Mouse (Mus musculus): ENCODE results near the gene Txndc2. TPM values are rescaled to one million over a fixed set of nuclear protein-coding genes. Genes with fewer than 3 reads are reported as not detected.

Gene Txndc2
- polyA plus RNA-seq, 1 experiment, result not detected

GRCm38 (mm10) chr17:65618431-65618830 lies 23.5 kb downstream of the Txndc2 start:
- no peak overlapping the region for H3K27ac ChIP-seq (ENCODE audit: insufficient read depth, low read length)
- TF ChIP-seq CTCF (IDR thresholded peaks at IDR 0.05; ENCODE audit: extremely low read depth, insufficient read depth, low read length), result no peak
- TF ChIP-seq POLR2A (IDR thresholded peaks at IDR 0.05; ENCODE audit: extremely low read depth, insufficient read depth, low read length), result no peak
- no peaks in the 10 kb centered on the region for H3K4me1 ChIP-seq (ENCODE audit: control insufficient read depth, insufficient read depth, low read length)
- H3K4me3 ChIP-seq (ENCODE audit: insufficient read depth, low read length), result no peak overlapping the region

- TF ChIP-seq CTCF (IDR thresholded peaks at IDR 0.05; ENCODE audit: extremely low read depth, insufficient read depth, low read length) (no peak), POLR2A (IDR thresholded peaks at IDR 0.05; ENCODE audit: extremely low read depth, insufficient read depth, low read length) (no peak)
- H3K4me1 ChIP-seq (ENCODE audit: control insufficient read depth, insufficient read depth, low read length), result no peaks in the 10 kb centered on the region
These were observed 26.3 kb downstream of the Txndc2 start for GRCm38 (mm10) chr17:65615678-65616077.

GRCm38 (mm10) chr17:65614431-65614830 lies 27.5 kb downstream of the Txndc2 start:
- Histone ChIP-seq H3K27ac (ENCODE audit: insufficient read depth, low read length) (peak overlapping the region; percentile 98), H3K4me3 (ENCODE audit: insufficient read depth, low read length) (peak overlapping the region; percentile 72), H3K4me1 (ENCODE audit: control insufficient read depth, insufficient read depth, low read length) (peaks cover 4% of the 10 kb centered on the region)
- TF ChIP-seq POLR2A (IDR thresholded peaks at IDR 0.05; ENCODE audit: extremely low read depth, insufficient read depth, low read length) (no peak), CTCF (IDR thresholded peaks at IDR 0.05; ENCODE audit: extremely low read depth, insufficient read depth, low read length) (no peak)

More at GRCm38 (mm10) chr17:65615678-65616077, 26.3 kb downstream of the Txndc2 start:
- Histone ChIP-seq H3K27ac (ENCODE audit: insufficient read depth, low read length) (no peak overlapping the region), H3K4me3 (ENCODE audit: insufficient read depth, low read length) (no peak overlapping the region)

DNA sequence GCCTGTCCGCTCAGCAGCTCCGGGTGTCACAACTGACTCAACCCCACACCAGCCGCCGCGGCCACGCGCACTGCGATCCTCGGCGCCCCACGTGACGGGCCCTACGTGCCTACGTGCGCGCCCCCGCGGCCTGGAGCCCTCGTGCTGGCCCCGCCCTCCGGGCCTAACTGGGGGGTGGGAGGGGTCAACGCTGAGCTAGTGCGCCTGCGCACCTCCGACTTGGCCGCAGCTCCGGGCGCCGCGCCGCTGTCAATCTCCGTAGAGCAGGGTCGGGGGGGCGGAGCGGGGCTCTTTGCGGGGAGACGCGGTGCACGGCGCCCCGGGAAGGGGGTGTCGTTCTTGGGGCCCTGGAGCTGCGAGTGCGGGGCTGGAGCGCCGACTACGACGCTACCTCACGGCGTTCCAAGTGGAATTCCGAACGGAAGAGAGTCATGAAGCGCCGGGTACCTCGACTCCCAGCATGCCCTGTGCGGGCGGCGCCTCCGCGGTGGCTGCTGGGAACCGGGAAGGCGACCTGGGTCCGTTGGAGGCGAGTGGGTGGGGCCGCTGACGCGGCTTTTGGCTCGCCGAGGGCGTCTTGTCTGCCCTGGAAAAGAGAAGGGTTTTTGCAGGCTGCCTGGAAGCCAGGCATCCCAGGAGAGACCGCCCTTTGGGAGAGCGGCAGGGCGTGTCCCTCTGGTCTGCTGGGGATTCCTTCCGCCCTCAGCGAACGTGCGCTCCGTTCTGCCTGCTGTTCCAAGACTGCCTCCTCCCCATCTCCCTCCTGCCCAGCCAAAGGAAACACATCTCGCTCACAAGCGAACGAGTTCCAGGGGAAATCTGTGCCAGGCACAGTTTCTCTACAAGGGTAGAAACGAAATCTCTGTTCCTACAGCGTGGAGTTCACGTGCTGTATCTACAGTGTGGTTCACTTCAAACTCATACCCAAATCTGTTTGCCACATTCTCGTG lies 28.2 kb downstream of the Txndc2 start, which contains the start of gene Vapa:
Gene Vapa, minus strand, starts transcription at position 93 of the 950 bp plus-strand sequence.
- TF ChIP-seq CTCF (IDR thresholded peaks at IDR 0.05; ENCODE audit: extremely low read depth, insufficient read depth, low read length), result no peak
- peak; percentile 84 for TF ChIP-seq POLR2A (IDR thresholded peaks at IDR 0.05; ENCODE audit: extremely low read depth, insufficient read depth, low read length)
- peak within 1 kb of the TSS; percentile 98 for H3K27ac ChIP-seq (ENCODE audit: insufficient read depth, low read length)
- H3K4me1 ChIP-seq (ENCODE audit: control insufficient read depth, insufficient read depth, low read length), result peaks cover 8% of the 10 kb centered on the region
- peak within 1 kb of the TSS; percentile 72 for H3K4me3 ChIP-seq (ENCODE audit: insufficient read depth, low read length)

GRCm38 (mm10) chr17:65613142-65613462 lies 28.9 kb downstream of the Txndc2 start:
- peak overlapping the region; percentile 98 for H3K27ac ChIP-seq (ENCODE audit: insufficient read depth, low read length)
- H3K4me1 ChIP-seq (ENCODE audit: control insufficient read depth, insufficient read depth, low read length), result peaks cover 9% of the 10 kb centered on the region
- TF ChIP-seq CTCF (IDR thresholded peaks at IDR 0.05; ENCODE audit: extremely low read depth, insufficient read depth, low read length), result no peak
- no peak for TF ChIP-seq POLR2A (IDR thresholded peaks at IDR 0.05; ENCODE audit: extremely low read depth, insufficient read depth, low read length)
- peak overlapping the region; percentile 72 for H3K4me3 ChIP-seq (ENCODE audit: insufficient read depth, low read length)

DNA sequence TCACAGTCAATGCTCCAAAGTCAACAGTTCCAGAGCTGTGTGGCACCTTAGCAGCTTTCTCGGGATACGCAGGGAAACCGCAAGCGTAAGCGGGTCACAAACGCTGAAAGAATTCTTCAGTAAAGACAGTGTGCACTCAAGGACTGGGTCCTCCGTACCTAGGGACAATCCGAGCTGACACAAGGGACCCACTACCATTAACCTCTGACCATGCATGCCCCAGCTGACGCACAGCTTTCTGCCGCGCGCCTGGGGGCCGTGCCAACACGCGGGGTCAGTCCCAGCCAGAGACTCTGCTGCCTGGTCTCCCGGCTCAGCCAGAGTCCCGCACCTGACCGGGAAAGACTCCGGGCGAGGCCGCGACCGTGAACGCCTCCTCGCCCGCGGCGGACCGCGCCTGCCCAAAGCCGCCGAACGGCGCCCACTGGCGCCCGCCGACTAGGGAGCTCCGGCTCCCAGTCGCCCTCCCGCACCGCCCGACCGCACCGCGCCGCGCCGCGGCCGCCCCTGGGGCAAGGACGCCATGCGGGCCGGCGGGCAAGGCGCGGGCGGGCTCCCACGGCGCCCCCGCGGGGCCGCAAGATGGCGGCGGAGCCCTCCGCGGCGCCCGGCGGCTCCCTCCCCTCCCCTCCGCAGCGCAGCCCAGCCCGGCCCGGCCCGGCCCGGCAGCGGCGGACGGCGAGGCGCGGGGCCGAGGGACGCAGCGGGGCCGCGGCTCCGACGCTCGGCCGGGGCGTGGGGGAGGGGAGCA lies 29.4 kb downstream of the Txndc2 start:
- Histone ChIP-seq H3K4me3 (ENCODE audit: insufficient read depth, low read length) (peak overlapping the region; percentile 72), H3K27ac (ENCODE audit: insufficient read depth, low read length) (peak overlapping the region; percentile 98), H3K4me1 (ENCODE audit: control insufficient read depth, insufficient read depth, low read length) (peaks cover 13% of the 10 kb centered on the region)
- TF ChIP-seq CTCF (IDR thresholded peaks at IDR 0.05; ENCODE audit: extremely low read depth, insufficient read depth, low read length) (no peak), POLR2A (IDR thresholded peaks at IDR 0.05; ENCODE audit: extremely low read depth, insufficient read depth, low read length) (no peak)

GRCm38 (mm10) chr17:65611721-65612120 lies 30.2 kb downstream of the Txndc2 start:
- Histone ChIP-seq H3K4me1 (ENCODE audit: control insufficient read depth, insufficient read depth, low read length) (peaks cover 16% of the 10 kb centered on the region), H3K4me3 (ENCODE audit: insufficient read depth, low read length) (peak overlapping the region; percentile 72; the same call in 1 of the 2 replicates), H3K27ac (ENCODE audit: insufficient read depth, low read length) (no peak overlapping the region)
- TF ChIP-seq CTCF (IDR thresholded peaks at IDR 0.05; ENCODE audit: extremely low read depth, insufficient read depth, low read length) (no peak), POLR2A (IDR thresholded peaks at IDR 0.05; ENCODE audit: extremely low read depth, insufficient read depth, low read length) (no peak)

GRCm38 (mm10) chr17:65608743-65609142 lies 33.2 kb downstream of the Txndc2 start:
- H3K4me3 ChIP-seq (ENCODE audit: insufficient read depth, low read length), result no peak overlapping the region
- H3K27ac ChIP-seq (ENCODE audit: insufficient read depth, low read length), result no peak overlapping the region
- TF ChIP-seq POLR2A (IDR thresholded peaks at IDR 0.05; ENCODE audit: extremely low read depth, insufficient read depth, low read length) (no peak), CTCF (IDR thresholded peaks at IDR 0.05; ENCODE audit: extremely low read depth, insufficient read depth, low read length) (no peak)
- peaks cover 18% of the 10 kb centered on the region for H3K4me1 ChIP-seq (ENCODE audit: control insufficient read depth, insufficient read depth, low read length)

DNA sequence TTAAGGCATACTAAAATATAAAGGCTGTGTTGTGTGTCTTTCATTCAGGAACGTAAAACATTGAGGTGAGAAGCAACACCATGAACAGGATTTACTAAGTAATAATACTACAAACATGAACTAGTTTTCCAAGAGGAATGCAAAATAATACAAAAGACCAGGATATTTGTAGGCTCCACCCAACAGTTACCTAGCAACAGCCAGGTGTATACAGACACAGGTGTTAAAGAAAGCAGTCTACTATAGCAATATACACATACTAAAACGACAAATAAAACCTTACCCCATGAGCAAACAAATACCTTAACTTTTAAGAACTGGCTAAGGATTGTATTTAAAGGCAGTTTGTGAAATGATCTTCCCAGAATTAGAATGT lies 33.7 kb downstream of the Txndc2 start:
- Histone ChIP-seq H3K27ac (ENCODE audit: insufficient read depth, low read length) (no peak overlapping the region), H3K4me1 (ENCODE audit: control insufficient read depth, insufficient read depth, low read length) (peaks cover 18% of the 10 kb centered on the region)
- TF ChIP-seq POLR2A (IDR thresholded peaks at IDR 0.05; ENCODE audit: extremely low read depth, insufficient read depth, low read length) (no peak), CTCF (IDR thresholded peaks at IDR 0.05; ENCODE audit: extremely low read depth, insufficient read depth, low read length) (no peak)

More for the DNA sequence above, 33.7 kb downstream of the Txndc2 start:
- H3K4me3 ChIP-seq (ENCODE audit: insufficient read depth, low read length), result no peak overlapping the region
